Mouse (Mus musculus) myocyte (in vitro differentiated cells): ENCODE data around the gene Arhgef3.

Experiments
- MYOG ChIP-seq, 3 experiments: IDR thresholded peaks; one replicate each; pipeline ENCODE4 v1.6.1; 2011; ENCODE audit warnings: control low read depth in 2 of 3, low read depth in 2 of 3, mild to moderate bottlenecking in 2 of 3; ENCODE audit not compliant: insufficient read length in 2 of 3, control insufficient read depth in 1 of 3, insufficient read depth in 1 of 3
- POLR2A ChIP-seq: IDR thresholded peaks from one replicate; pipeline ENCODE4 v1.6.1; 2011; ENCODE audit warnings: low read depth, mild to moderate bottlenecking, control low read depth, moderate library complexity; ENCODE audit not compliant: insufficient read length
- POLR2AphosphoS2 ChIP-seq: IDR thresholded peaks from one replicate; pipeline ENCODE4 v1.6.1; 2011; ENCODE audit warnings: low read depth, control low read depth; ENCODE audit not compliant: insufficient read length

GRCm38 (mm10) chr14:27094247-27094646, 20.5 kb upstream of the Arhgef3 start:
- TF ChIP-seq POLR2A (no peak), POLR2AphosphoS2 (no peak), MYOG (IDR thresholded peaks at IDR 0.05; ENCODE audit: control insufficient read depth in 1 of 3, insufficient read depth in 1 of 3, insufficient read length in 2 of 3, low read depth in 2 of 3) (no peak)
